Mouse (Mus musculus): ENCODE measurements around the gene Gm28845. TPM values are rescaled to one million over a fixed set of nuclear protein-coding genes. Genes with fewer than 3 reads are reported as not detected.

Gene Gm28845
- polyA plus RNA-seq, 1 experiment from 2014 or later: not detected

DNA sequence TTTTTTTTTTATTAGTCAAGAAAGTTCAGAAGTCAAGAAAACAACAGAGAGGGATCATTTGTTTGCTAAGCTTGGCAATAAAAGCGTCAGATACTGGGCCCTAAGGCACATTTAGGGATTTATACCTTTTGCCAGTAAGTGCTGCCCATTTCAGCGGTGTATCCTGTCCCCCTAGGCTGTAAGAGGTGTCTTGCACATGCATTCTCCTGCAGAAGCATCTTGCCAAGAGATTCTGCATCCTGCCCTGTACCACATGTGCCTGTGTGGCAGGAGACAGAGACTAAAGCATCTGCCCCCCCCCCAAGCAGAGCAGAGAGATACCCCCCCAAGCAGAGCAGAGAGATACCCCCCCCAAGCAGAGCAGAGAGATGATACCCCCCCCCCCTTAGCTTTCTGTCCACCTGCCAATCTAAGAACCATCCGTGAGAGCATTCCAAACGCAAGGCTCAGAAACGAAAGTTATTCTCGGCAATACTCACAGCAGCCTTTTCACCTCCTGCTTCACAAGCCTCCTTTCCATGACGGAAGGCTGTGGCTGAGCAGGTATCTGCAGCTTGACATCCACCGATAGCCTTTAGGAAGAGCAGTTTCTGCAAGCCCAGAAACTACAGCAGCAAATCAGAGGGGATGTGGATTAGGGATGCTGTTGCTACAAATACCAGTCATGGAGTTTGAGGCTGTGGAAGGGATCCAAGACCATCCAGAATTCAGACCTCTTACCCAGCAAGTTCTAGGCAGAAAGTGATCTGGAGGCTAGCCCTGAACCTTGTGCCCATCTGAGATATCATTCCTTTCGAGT is 3.4 kb upstream of the Gm28845 start, which contains the start of gene D630023F18Rik:
TSS of gene D630023F18Rik (minus strand) at position 641 of the 799 bp plus-strand sequence.
- TF ChIP-seq EP300 (IDR thresholded peaks at IDR 0.05) (no peak), CTCF (IDR thresholded peaks at IDR 0.05) (no peak)
- H3K27ac ChIP-seq (ENCODE audit: low read length): no peak within 1 kb of the TSS
- ATAC-seq (no peak), DNase-seq (ENCODE audit: low spot score) (no peak)
- no peak within 1 kb of the TSS for H3K4me3 ChIP-seq (ENCODE audit: low read depth, low read length)
- no peaks in the 10 kb centered on the region for H3K9me3 ChIP-seq (ENCODE audit: low read length)
- H3K4me2 ChIP-seq (replicated peaks; ENCODE audit: low read depth, low read length): peak within 1 kb of the TSS; percentile 29; the same call in 1 of the 2 replicates
- H3K9ac ChIP-seq (replicated peaks; ENCODE audit: low read depth): no peak within 1 kb of the TSS
- H3K4me1 ChIP-seq (ENCODE audit: insufficient read depth, low read depth, low read length): no peaks in the 10 kb centered on the region
- no peaks in the 10 kb centered on the region for H3K36me3 ChIP-seq (ENCODE audit: insufficient read depth, low read length)
- H3K27me3 ChIP-seq (replicated peaks; ENCODE audit: insufficient read depth, low read length): no peaks in the 10 kb centered on the region
- 17% methylated on average over 9 of the region's 9 CpGs for WGBS

DNA sequence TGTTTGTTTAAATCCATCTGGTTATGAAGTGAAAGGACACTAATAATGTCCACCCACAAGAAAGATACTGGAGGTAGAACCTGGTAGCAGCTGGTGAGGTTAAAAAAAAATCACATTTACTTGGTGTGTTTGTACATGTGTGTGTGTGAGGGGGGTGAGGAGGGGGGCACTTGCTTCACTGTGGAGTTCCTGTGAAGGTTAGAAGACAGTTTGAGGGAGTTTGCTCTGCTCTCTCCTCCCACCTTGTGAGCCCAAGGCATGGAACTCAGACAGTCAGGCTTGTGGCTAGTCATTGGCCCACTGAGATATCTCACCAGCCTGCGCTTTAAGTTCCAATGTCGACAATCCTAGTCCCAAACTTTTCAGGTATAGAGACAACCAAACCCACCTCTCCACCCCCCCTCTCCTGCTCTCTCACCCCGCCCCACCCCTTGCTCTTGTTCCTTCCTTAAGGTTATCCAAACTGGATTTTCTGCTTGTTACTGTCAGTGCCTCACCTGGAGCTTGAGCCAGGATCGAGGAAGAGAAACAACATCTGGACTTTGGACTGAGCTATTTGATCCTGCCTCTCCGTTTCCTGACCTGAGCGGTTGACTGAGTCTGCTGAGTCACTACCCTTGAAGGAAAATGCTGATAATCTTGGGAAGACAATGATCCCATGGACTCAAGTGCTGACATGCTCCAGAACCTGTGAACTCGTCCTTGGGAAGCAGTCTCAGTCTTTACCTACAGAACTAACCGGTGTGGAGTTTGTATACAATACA is 1.0 kb downstream of the Gm28845 start:
- DNase-seq (ENCODE audit: low spot score) (no peak), ATAC-seq (no peak)
- H3K4me1 ChIP-seq (ENCODE audit: insufficient read depth, low read depth, low read length): no peaks in the 10 kb centered on the region
- no peaks in the 10 kb centered on the region for H3K27me3 ChIP-seq (replicated peaks; ENCODE audit: insufficient read depth, low read length)
- no peaks in the 10 kb centered on the region for H3K36me3 ChIP-seq (ENCODE audit: insufficient read depth, low read length)
- 59% methylated on average over 8 of the region's 8 CpGs for WGBS
- H3K4me3 ChIP-seq (ENCODE audit: low read depth, low read length): no peak overlapping the region
- H3K9me3 ChIP-seq (ENCODE audit: low read length): no peaks in the 10 kb centered on the region
- no peak overlapping the region for H3K9ac ChIP-seq (replicated peaks; ENCODE audit: low read depth)
- TF ChIP-seq CTCF (IDR thresholded peaks at IDR 0.05): no peak
- no peak for TF ChIP-seq EP300 (IDR thresholded peaks at IDR 0.05)
- H3K27ac ChIP-seq (ENCODE audit: low read length): no peak overlapping the region
- no peak overlapping the region for H3K4me2 ChIP-seq (replicated peaks; ENCODE audit: low read depth, low read length)

DNA sequence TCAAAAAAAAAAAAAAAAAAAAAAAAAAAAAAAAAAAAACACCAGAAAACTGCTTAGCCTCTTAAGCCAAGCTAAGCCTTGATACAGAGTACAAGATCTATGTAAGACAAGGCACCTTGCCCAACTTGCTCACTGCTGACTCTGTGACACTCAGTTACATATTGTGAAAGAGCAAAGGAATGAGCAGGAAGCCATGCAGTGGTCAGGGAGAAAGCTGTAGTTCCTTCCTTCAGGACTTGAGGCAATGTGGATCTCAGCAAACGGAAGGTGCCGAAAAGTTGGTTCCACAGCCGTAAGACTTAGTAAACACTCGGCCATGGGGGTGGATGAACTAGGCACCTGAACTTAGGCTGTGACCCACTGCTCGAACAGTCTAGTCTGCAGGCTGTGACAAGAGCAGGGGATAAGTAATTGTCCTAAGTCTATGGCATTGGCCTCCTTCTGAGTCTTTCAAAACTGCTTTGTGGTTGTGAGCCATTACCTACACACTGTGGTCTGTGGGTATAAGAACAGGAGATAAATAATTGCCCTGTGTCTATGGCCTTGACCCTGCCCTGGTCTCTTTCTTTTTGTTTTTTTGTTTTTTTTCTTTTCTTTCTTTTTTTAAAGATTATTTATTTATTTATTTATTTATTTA is 5.7 kb downstream of the Gm28845 start:
- Histone ChIP-seq H3K27ac (ENCODE audit: low read length) (0 out of 2 replicates have a peak overlapping the region, but pooled peaks have one; percentile 6), H3K4me2 (replicated peaks; ENCODE audit: low read depth, low read length) (no peak overlapping the region), H3K36me3 (ENCODE audit: insufficient read depth, low read length) (no peaks in the 10 kb centered on the region), H3K4me1 (ENCODE audit: insufficient read depth, low read depth, low read length) (peaks cover 3% of the 10 kb centered on the region; the same call in 1 of the 2 replicates), H3K27me3 (replicated peaks; ENCODE audit: insufficient read depth, low read length) (no peaks in the 10 kb centered on the region), H3K4me3 (ENCODE audit: low read depth, low read length) (no peak overlapping the region), H3K9me3 (ENCODE audit: low read length) (no peaks in the 10 kb centered on the region), H3K9ac (replicated peaks; ENCODE audit: low read depth) (no peak overlapping the region)
- TF ChIP-seq EP300 (IDR thresholded peaks at IDR 0.05) (no peak), CTCF (IDR thresholded peaks at IDR 0.05) (no peak)
- ATAC-seq: peak; percentile 89
- WGBS: 77% methylated on average over 5 of the region's 5 CpGs
- DNase-seq (ENCODE audit: low spot score): peak; percentile 92

DNA sequence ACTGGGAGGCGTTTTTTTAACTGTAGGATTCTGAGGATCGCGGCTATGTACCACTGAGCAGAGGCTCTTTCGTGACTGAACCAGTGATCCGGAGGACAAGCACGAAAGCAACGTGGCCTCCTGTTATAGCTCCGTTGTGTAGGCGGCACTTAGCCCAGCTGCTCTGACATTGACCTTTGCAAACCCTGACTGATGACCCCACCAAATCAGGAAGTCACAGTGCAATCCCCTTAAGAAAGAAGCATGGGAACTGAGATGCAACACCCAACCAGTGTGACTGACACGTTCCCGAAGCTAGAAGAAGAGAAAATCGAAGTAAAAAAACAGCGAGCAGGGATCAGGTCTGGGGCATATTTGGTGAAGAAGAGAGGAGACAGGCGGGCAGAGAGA is 6.6 kb downstream of the Gm28845 start:
- H3K4me3 ChIP-seq (ENCODE audit: low read depth, low read length): peak overlapping the region; percentile 8; the same call in 1 of the 2 replicates
- H3K9me3 ChIP-seq (ENCODE audit: low read length): no peaks in the 10 kb centered on the region
- no peak for TF ChIP-seq EP300 (IDR thresholded peaks at IDR 0.05)
- no peak for TF ChIP-seq CTCF (IDR thresholded peaks at IDR 0.05)
- DNase-seq (ENCODE audit: low spot score): peak; percentile 52
- H3K27me3 ChIP-seq (replicated peaks; ENCODE audit: insufficient read depth, low read length): no peaks in the 10 kb centered on the region
- H3K4me1 ChIP-seq (ENCODE audit: insufficient read depth, low read depth, low read length): peaks cover 3% of the 10 kb centered on the region; the same call in 1 of the 2 replicates
- ATAC-seq: peak; percentile 47
- WGBS: 49% methylated on average over 14 of the region's 14 CpGs
- no peaks in the 10 kb centered on the region for H3K36me3 ChIP-seq (ENCODE audit: insufficient read depth, low read length)
- peak overlapping the region; percentile 20 for H3K27ac ChIP-seq (ENCODE audit: low read length)
- peak overlapping the region; percentile 31 for H3K4me2 ChIP-seq (replicated peaks; ENCODE audit: low read depth, low read length)
- H3K9ac ChIP-seq (replicated peaks; ENCODE audit: low read depth): no peak overlapping the region

- DNase-seq (ENCODE audit: low spot score) (peak; percentile 88), ATAC-seq (peak; percentile 72)
- Histone ChIP-seq H3K36me3 (ENCODE audit: insufficient read depth, low read length) (no peaks in the 10 kb centered on the region), H3K4me2 (replicated peaks; ENCODE audit: low read depth, low read length) (peak overlapping the region; percentile 31), H3K9me3 (ENCODE audit: low read length) (no peaks in the 10 kb centered on the region), H3K4me1 (ENCODE audit: insufficient read depth, low read depth, low read length) (peaks cover 3% of the 10 kb centered on the region; the same call in 1 of the 2 replicates), H3K9ac (replicated peaks; ENCODE audit: low read depth) (no peak overlapping the region), H3K27me3 (replicated peaks; ENCODE audit: insufficient read depth, low read length) (no peaks in the 10 kb centered on the region), H3K4me3 (ENCODE audit: low read depth, low read length) (peak overlapping the region; percentile 8; the same call in 1 of the 2 replicates), H3K27ac (ENCODE audit: low read length) (peak overlapping the region; percentile 20; the same call in 1 of the 2 replicates)
- WGBS: 8% methylated on average over 8 of the region's 8 CpGs
- TF ChIP-seq CTCF (IDR thresholded peaks at IDR 0.05) (peak; percentile 90), EP300 (IDR thresholded peaks at IDR 0.05) (peak; percentile 37; the same call in 1 of the 2 replicates)
Measured at GRCm38 (mm10) chr1:65112031-65112806, 7.1 kb downstream of the Gm28845 start.

Data from lung, postnatal 0 days (tissue).